Mouse (Mus musculus) limb, embryonic 15.5 days (tissue): Measurements from ENCODE around the gene Noct. TPM values are rescaled to one million over a fixed set of nuclear protein-coding genes. Genes with fewer than 3 reads are reported as not detected.
"Not testable (repeated sequence)": the region's sequence is repeated elsewhere in the genome, so short reads cannot be mapped to it uniquely, and the experiment has no call there.

ENCODE experiments used
- ATAC-seq: fragments of 200-750 bp; cut with Nextera tagmentation; 2 replicates; pipeline ENCODE4 v1.8.0; 2017; ENCODE audit warnings: low read depth, moderate TSS enrichment; ENCODE audit not compliant: insufficient number of reproducible peaks, low FRiP score, low TSS enrichment
- H3K27ac ChIP-seq: fragments of 300-500 bp; sonication (generic); 2 replicates; pipeline ENCODE4 v1.5.1; 2015; ENCODE audit warnings: moderate library complexity, mild to moderate bottlenecking, inconsistent platforms
- H3K27me3 ChIP-seq: fragments of 300-500 bp; sonication (generic); 2 replicates; pipeline ENCODE4 v1.6.1; 2015; ENCODE audit warnings: inconsistent platforms
- H3K36me3 ChIP-seq: fragments of 300-500 bp; sonication (generic); 2 replicates; pipeline ENCODE4 v1.6.1; 2015; ENCODE audit warnings: inconsistent platforms
- H3K4me1 ChIP-seq: fragments of 300-500 bp; sonication (generic); 2 replicates; pipeline ENCODE4 v1.6.1; 2015; ENCODE audit warnings: inconsistent platforms
- H3K4me2 ChIP-seq: fragments of 300-500 bp; sonication (generic); 2 replicates; pipeline ENCODE4 v1.6.1; 2015; ENCODE audit warnings: mild to moderate bottlenecking, inconsistent platforms
- H3K4me3 ChIP-seq: fragments of 300-500 bp; sonication (generic); 2 replicates; pipeline ENCODE4 v1.5.1; 2015; ENCODE audit warnings: mild to moderate bottlenecking, inconsistent platforms
- H3K9ac ChIP-seq: fragments of 300-500 bp; sonication (generic); 2 replicates; pipeline ENCODE4 v1.6.1; 2015; ENCODE audit warnings: inconsistent platforms
- H3K9me3 ChIP-seq: fragments of 300-500 bp; sonication (generic); 2 replicates; pipeline ENCODE4 v1.6.1; 2016; ENCODE audit warnings: inconsistent platforms
- WGBS: fragments of 180-500 bp; shearing (Covaris S2); methylation state at CpG from one replicate; pipeline ENCODE4 v1.1.7; 2015; 5-methylcytosine and 5-hydroxymethylcytosine counted together
- polyA plus RNA-seq: library from polyadenylated mRNA; unstranded; fragments of >200 nt; fragmentation: Nextera tagmentation; extraction: Ambion mirVana; gene quantifications from 2 replicates; pipeline ENCODE4 v1.2.1, GENCODE M21; 2015

The Noct gene
- polyA plus RNA-seq, result 7.6 and 8.7 TPM in 2 replicates

- Histone ChIP-seq H3K9ac (peak within 1 kb of the TSS; percentile 79), H3K27ac (peak within 1 kb of the TSS; percentile 97), H3K4me1 (peaks cover 20% of the 10 kb centered on the region), H3K4me2 (peak within 1 kb of the TSS; percentile 84), H3K4me3 (peak within 1 kb of the TSS; percentile 87), H3K27me3 (no peaks in the 10 kb centered on the region), H3K36me3 (no peaks in the 10 kb centered on the region), H3K9me3 (no peaks in the 10 kb centered on the region)
- WGBS, result under 1% methylated on average over 98 of the region's 100 CpGs
- peak; percentile 84 for ATAC-seq
Measured at GRCm38 (mm10) chr3:51224363-51225225, at the start of gene Noct. Noct (plus strand) TSS chr3:51224447.

DNA sequence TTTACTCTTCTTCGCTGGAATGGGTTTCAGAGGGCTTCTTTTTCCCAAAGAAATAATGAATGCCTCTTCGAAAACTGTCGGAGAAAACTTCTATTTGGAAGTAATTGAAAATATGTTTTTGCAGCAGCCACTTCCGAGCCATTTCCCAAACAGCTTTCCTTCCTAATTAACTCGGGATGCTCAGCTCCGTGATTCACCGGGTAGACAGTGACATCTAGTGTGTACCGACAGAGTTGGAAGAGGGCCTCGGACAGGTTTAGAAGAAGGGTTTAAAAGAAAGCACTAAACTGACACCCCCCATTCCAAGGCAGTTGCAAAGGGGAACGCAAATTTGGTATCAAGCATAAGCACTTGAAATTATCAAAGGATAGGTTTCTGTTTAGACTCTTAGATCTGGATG lies 46.1 kb upstream of the Noct start:
- H3K9me3 ChIP-seq, result no peaks in the 10 kb centered on the region
- WGBS, result 35% methylated on average over 10 of the region's 10 CpGs
- H3K9ac ChIP-seq, result no peak overlapping the region
- no peak overlapping the region for H3K27ac ChIP-seq
- no peak overlapping the region for H3K4me3 ChIP-seq
- H3K4me2 ChIP-seq, result no peak overlapping the region
- no peaks in the 10 kb centered on the region for H3K27me3 ChIP-seq
- no peak for ATAC-seq
- H3K4me1 ChIP-seq, result no peaks in the 10 kb centered on the region
- no peaks in the 10 kb centered on the region for H3K36me3 ChIP-seq

DNA sequence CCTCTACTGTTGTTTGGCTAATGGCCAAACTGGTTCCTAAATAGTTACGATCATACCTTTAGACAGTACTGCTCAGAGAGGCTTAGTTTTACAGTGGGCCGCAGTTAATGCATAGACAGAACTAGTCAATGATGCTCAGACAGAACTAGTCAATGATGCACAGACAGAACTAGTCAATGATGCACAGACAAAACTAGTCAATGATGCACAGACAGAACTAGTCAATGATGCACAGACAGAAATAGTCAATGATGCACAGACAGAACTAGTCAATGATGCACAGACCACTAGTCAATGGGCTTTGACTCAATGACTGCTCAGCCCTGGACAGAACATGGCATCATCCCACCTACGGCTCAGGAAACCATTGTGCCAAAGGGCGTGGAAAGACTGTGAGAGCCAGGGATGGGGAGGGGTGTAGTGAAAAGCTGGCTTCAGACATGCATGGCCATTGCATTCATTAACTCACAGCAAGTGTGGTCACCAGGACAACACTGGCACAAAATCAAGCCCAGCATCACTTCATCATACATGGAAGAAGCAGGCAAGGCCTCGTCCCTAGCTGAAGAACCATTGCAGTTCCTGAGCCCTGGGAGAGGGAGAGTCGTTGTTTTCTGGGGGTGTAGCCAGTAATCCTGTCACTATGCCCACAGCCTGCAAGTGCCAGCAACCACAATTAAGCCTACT lies 44.6 kb upstream of the Noct start:
- H3K9ac ChIP-seq, result no peak overlapping the region
- no peaks in the 10 kb centered on the region for H3K4me1 ChIP-seq
- H3K4me2 ChIP-seq, result no peak overlapping the region
- no peaks in the 10 kb centered on the region for H3K9me3 ChIP-seq
- H3K36me3 ChIP-seq, result no peaks in the 10 kb centered on the region
- ATAC-seq, result no peak
- no peaks in the 10 kb centered on the region for H3K27me3 ChIP-seq
- H3K27ac ChIP-seq, result no peak overlapping the region
- no peak overlapping the region for H3K4me3 ChIP-seq
- 74% methylated on average over 6 of the region's 6 CpGs for WGBS

- no peaks in the 10 kb centered on the region for H3K9me3 ChIP-seq
- H3K36me3 ChIP-seq, result no peaks in the 10 kb centered on the region
- H3K4me2 ChIP-seq, result no peak overlapping the region
- no peaks in the 10 kb centered on the region for H3K4me1 ChIP-seq
- no peak for ATAC-seq
- WGBS, result 70% methylated on average over 8 of the region's 8 CpGs
- no peaks in the 10 kb centered on the region for H3K27me3 ChIP-seq
- no peak overlapping the region for H3K4me3 ChIP-seq
- H3K9ac ChIP-seq, result no peak overlapping the region
- H3K27ac ChIP-seq, result no peak overlapping the region
Measured at GRCm38 (mm10) chr3:51180341-51180940, 43.8 kb upstream of the Noct start.

GRCm38 (mm10) chr3:51182455-51182854 lies 41.8 kb upstream of the Noct start:
- H3K4me3 ChIP-seq, result no peak overlapping the region
- WGBS, result 84% methylated on average over 5 of the region's 5 CpGs
- no peak for ATAC-seq
- no peaks in the 10 kb centered on the region for H3K9me3 ChIP-seq
- H3K4me2 ChIP-seq, result no peak overlapping the region
- H3K27ac ChIP-seq, result no peak overlapping the region
- no peaks in the 10 kb centered on the region for H3K4me1 ChIP-seq
- H3K36me3 ChIP-seq, result no peaks in the 10 kb centered on the region
- no peaks in the 10 kb centered on the region for H3K27me3 ChIP-seq
- no peak overlapping the region for H3K9ac ChIP-seq

- ATAC-seq, H3K9ac ChIP-seq, H3K27me3 ChIP-seq, H3K27ac ChIP-seq, H3K9me3 ChIP-seq, H3K4me3 ChIP-seq, H3K4me2 ChIP-seq, H3K36me3 ChIP-seq, H3K4me1 ChIP-seq: not testable (repeated sequence)
- WGBS, result 75% methylated on average over 1 of the region's 1 CpGs
Measured at GRCm38 (mm10) chr3:51183508-51183907, 40.7 kb upstream of the Noct start.

DNA sequence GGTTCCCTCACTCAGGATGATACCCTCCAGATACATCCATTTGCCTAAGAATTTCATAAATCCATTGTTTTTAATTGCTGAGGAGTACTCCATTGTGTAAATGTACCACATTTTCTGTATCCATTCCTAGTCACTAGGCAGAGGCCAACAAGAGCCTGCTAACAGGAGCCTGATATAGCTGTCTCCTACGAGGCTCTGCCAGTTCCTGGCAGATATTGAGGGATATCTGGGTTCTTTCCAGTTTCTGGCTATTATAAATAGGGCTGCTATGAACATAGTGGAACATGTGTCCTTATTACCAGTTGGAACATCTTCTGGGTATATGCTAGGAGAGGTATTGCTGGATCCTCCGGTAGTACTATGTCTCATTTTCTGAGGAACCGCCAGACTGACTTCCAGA lies 40.3 kb upstream of the Noct start:
- not testable (repeated sequence) for H3K9ac ChIP-seq, H3K4me2 ChIP-seq, H3K4me1 ChIP-seq, H3K4me3 ChIP-seq, H3K36me3 ChIP-seq, ATAC-seq, H3K9me3 ChIP-seq, H3K27me3 ChIP-seq, H3K27ac ChIP-seq
- WGBS, result 80% methylated on average over 3 of the region's 3 CpGs

GRCm38 (mm10) chr3:51184715-51185114 lies 39.5 kb upstream of the Noct start:
- H3K9ac ChIP-seq, result no peak overlapping the region
- no peak overlapping the region for H3K27ac ChIP-seq
- no peak for ATAC-seq
- no peaks in the 10 kb centered on the region for H3K27me3 ChIP-seq
- no peak overlapping the region for H3K4me2 ChIP-seq
- no peak overlapping the region for H3K4me3 ChIP-seq
- no peaks in the 10 kb centered on the region for H3K9me3 ChIP-seq
- no peaks in the 10 kb centered on the region for H3K4me1 ChIP-seq
- WGBS, result 64% methylated on average over 10 of the region's 10 CpGs
- no peaks in the 10 kb centered on the region for H3K36me3 ChIP-seq

DNA sequence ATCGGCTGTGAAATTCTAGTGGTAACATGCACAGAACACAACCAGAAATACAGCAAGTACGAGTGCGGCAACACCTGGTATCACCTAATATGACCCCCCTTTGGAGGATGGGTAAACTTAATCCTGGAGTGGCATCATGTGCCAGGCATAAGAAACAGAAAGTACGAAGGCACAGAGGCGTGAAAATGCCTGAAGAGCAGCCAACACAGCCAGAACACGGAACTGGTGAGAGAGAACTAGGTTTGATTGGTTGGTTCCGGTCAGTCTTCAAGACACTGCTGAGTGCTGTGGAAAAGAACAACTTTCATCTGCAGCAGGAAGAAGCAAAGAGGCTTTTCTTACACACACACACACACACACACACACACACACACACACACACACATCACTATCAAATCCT lies 38.8 kb upstream of the Noct start:
- H3K27me3 ChIP-seq, result no peaks in the 10 kb centered on the region
- H3K4me2 ChIP-seq, result no peak overlapping the region
- ATAC-seq, result no peak
- WGBS, result 83% methylated on average over 7 of the region's 7 CpGs
- no peaks in the 10 kb centered on the region for H3K4me1 ChIP-seq
- no peaks in the 10 kb centered on the region for H3K9me3 ChIP-seq
- no peak overlapping the region for H3K9ac ChIP-seq
- no peaks in the 10 kb centered on the region for H3K36me3 ChIP-seq
- H3K27ac ChIP-seq, result no peak overlapping the region
- no peak overlapping the region for H3K4me3 ChIP-seq

GRCm38 (mm10) chr3:51194075-51194474 lies 30.2 kb upstream of the Noct start:
- Histone ChIP-seq H3K27ac (peak overlapping the region; percentile 33; the same call in 1 of the 2 replicates), H3K9ac (no peak overlapping the region), H3K4me3 (no peak overlapping the region), H3K9me3 (no peaks in the 10 kb centered on the region), H3K4me2 (no peak overlapping the region), H3K36me3 (no peaks in the 10 kb centered on the region), H3K27me3 (no peaks in the 10 kb centered on the region), H3K4me1 (peaks cover 28% of the 10 kb centered on the region)
- 48% methylated on average over 6 of the region's 6 CpGs for WGBS
- ATAC-seq, result no peak

DNA sequence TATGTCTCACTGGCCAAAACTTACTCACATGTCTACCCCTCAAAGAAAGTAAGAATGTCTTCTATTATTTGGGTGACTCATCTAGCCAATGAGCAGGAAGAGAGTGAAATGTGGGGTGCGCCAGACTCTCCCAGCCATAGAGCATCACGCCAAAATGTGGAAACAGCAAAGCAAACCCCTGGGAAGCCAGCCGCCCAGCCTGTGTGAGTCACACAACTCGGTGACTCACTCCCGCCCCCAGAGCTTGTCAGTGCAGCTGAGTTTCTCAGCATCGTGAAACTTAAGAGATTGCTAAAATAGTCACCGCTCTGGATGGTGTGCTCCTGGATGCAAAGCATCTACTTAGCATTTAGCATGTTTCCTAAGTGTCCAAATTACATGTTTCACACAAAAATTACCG lies 28.9 kb upstream of the Noct start:
- ATAC-seq, result peak; percentile 58; the same call in 1 of the 2 replicates
- peak overlapping the region; percentile 40 for H3K27ac ChIP-seq

GRCm38 (mm10) chr3:51195736-51196135 lies 28.5 kb upstream of the Noct start:
- 38% methylated on average over 8 of the region's 8 CpGs for WGBS
- Histone ChIP-seq H3K4me1 (peaks cover 28% of the 10 kb centered on the region), H3K27me3 (no peaks in the 10 kb centered on the region), H3K4me3 (no peak overlapping the region), H3K9me3 (no peaks in the 10 kb centered on the region; the same call in 1 of the 2 replicates), H3K4me2 (peak overlapping the region; percentile 24), H3K9ac (no peak overlapping the region), H3K27ac (peak overlapping the region; percentile 40), H3K36me3 (no peaks in the 10 kb centered on the region)
- ATAC-seq, result no peak

More for the DNA sequence above, 28.9 kb upstream of the Noct start:
- H3K4me1 ChIP-seq, result peaks cover 28% of the 10 kb centered on the region
- 30% methylated on average over 8 of the region's 8 CpGs for WGBS
- no peaks in the 10 kb centered on the region; the same call in 1 of the 2 replicates for H3K9me3 ChIP-seq
- H3K36me3 ChIP-seq, result no peaks in the 10 kb centered on the region
- H3K4me3 ChIP-seq, result no peak overlapping the region
- H3K9ac ChIP-seq, result no peak overlapping the region
- H3K27me3 ChIP-seq, result no peaks in the 10 kb centered on the region
- peak overlapping the region; percentile 24; the same call in 1 of the 2 replicates for H3K4me2 ChIP-seq
